Mouse (Mus musculus) spleen, embryonic (tissue): ENCODE measurements around the gene Fam69a.
"Not testable (repeated sequence)": the region's sequence is repeated elsewhere in the genome, so short reads cannot be mapped to it uniquely, and the experiment has no call there.

Source experiments
- CTCF ChIA-PET: fragments of 350-600 bp; sonication (Branson Sonifier 250); formaldehyde crosslinking; loops from one replicate; lab custom pipeline; 2022; lab: Charles Lee

Fam69a gene

DNA sequence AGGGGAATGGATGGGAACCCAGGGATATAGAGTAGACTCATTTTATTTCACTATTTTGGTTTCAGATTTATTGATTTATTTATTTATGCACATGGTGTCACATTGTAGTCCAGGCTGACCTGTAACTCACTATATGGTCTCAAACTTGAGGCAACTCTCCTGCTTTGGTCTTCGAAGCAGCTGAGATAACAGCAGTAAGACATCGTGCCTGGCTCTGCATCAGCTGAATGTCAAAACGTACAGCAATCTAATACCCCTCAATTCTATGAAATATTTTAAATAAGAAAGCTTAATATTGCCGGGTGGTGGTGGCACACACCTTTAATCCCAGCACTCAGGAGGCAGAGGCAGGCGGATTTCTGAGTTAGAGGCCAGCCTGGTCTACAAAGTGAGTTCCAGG, 75.9 kb downstream of the Fam69a start:
- CTCF ChIA-PET: interaction anchor here (0.7 to 0.9 kb wide), 2 partner anchors 11 to 27 kb away, joined by 4 to 6 read pairs; partner anchors contain the start of gene Rpl5

DNA sequence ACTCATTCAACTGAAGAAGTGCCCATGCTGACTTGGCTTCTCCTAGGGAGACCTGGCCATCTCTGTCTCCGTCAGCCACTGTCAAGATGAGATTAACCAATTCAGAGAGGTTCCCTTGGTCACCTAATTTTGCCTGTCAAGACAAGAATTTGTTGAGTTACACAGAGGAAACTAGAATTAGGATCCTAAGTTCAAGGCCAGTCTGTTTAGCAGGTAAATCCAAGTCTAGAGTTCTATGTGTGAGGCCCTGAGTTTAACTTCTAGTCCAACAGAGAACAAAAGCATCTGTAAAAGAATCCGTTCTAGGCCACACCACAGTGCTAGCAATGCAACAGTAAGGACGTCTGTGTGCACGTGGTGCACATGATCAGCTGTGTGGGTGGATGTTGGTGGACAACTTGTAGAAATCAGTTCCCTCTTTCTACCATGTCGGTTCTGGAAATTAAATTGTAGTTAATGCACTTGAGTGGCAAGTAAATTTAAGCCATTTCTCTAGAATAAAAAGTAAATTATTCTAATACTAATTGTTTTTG, 76.7 kb downstream of the Fam69a start:
- CTCF ChIA-PET: interaction anchor here (0.9 kb wide), 1 partner anchor 27 kb away, joined by 4 read pairs; no protein-coding TSS in a partner anchor

DNA sequence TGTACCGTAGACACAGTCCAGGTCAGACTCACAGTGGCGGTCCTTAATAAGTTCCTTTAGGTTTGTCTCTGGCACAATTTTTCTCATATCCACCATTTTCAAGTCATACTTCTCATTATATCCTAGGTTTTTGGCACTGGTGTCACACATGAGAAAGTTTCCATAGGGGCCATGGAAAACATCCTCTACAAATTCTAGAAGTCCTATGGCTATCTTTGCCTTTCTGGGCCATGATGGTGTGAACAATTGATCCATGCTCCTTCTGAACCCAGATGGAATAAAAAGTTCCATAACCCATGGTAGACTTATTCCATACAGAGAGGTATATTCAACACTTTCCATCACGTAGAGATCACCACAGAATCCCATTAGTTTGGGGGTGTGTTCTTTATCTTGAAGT, 77.2 kb downstream of the Fam69a start:
- CTCF ChIA-PET: no interaction called here

DNA sequence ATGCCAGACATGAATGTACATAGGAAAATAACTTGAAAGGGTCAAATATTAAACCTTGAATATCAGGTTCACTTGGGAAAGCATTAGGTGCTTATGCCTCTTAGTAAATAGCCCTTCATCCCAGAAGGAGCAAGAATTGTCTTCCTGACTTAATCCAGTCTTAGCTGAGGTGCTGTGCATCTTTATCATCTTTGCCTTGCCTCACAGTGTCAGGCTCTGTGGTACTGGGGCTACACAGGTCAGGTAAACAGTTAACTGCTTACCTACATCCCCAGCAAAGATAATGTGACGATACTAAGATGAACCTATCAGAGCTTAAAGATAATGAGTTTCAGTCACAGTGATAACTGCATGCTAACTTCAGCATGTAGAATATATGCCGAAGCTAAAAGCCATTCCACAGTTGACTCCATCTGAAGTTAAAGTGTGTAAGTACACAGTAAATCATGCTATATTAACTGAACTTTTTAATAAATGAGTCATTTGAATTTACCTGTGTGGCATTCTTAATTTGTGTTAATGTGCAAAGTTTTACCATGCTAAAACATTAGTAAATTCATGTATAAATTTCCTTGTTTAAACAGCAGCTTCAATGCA, 78.3 kb downstream of the Fam69a start:
- CTCF ChIA-PET: interaction anchor here (0.5 kb wide), 1 partner anchor 58 kb away, joined by 3 read pairs; no protein-coding TSS in a partner anchor

DNA sequence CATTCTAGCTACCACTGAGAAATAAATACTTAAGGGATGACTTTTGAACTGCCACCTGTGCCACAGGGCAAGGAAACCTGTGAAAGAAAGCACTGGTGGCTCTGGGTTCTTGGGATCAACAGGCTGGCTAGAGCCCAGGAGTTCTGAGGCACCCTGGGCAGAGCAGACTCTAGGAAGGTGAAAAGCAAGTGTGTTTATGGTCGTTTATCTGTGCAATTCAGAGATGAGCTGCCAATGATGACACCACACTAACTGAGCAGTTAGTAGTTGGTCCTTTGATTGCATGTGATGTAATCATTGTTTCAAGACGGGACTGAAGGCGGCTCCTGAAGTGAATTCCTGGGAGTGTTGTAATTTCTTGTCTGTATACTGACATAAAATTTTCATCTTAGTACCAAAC, 82.6 kb downstream of the Fam69a start:
- CTCF ChIA-PET: interaction anchor here (0.5 to 0.6 kb wide), 2 partner anchors 9 to 179 kb away, joined by 3 to 5 read pairs; no protein-coding TSS in a partner anchor

DNA sequence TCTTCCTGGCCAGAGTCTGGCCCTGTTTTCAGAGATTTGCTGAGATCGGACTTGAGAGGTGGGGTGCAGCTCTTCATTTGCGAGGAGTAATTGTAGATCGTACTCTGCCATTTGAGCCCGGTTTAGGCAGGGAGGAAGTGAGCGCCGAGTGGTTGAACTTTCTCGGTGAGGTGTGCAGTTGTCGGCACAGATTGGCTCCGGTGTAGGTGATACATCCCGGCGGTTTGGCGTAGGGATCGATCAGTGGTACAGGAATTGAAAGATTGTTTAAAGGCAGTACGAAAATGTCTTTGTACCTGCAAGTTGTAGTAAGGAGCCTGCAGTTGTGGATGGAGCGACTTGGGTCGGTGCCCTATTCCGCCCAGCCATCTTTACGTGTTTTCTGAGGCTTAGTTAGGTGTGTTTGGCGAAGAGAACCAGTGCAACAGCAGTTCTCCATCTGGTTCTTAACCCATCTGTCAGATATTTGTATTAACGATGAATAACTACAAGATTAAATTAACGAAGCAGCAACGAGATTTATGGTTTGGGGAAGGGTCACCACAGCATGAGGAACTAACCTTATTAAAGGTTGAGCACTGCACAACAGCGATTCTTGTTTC, 85.8 kb downstream of the Fam69a start:
- CTCF ChIA-PET: no interaction called here

DNA sequence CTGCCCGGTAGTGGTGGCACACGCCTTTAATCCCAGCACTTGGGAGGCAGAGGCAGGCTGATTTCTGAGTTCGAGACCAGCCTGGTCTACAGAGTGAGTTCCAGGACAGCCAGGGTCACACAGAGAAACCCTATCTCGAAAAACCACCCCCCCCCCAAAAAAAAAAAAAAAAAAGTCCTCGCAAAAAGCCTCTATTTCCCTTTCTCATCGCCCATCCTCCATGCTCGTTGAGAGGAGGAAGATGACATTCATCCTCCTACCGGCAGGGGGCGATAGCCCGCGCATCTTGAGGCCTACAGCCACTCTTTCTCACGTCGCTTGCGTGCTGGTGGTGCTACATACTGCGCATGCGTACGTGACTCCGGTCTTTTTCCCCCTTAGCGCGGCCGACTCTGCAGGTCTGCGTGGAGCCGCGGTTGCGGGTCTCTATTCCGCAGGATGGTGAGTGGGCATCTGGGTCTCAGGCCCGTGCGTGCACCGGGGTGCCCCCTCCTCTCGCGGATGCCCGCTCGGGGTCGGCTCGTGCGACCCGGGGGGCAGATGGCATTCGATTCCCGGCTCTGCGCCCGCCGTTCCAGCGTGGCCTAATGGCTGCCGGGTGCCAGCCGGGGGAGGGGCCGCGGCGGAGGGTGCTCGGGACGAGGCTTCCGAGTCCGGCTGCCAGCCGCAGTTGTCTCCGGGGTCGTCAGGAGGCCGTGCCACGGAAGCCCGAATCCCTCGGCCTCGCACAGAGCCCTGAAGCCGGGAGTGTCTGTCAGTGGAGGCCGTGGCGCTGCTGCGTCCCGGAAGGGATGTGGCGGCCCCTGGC, 86.5 kb downstream of the Fam69a start, which contains the start of gene Rpl5:
TSS of gene Rpl5 (plus strand) at position 297 of the 808 bp plus-strand sequence.
- CTCF ChIA-PET: interaction anchor here (0.6 kb wide), 1 partner anchor 11 kb away, joined by 6 read pairs; no protein-coding TSS in a partner anchor

DNA sequence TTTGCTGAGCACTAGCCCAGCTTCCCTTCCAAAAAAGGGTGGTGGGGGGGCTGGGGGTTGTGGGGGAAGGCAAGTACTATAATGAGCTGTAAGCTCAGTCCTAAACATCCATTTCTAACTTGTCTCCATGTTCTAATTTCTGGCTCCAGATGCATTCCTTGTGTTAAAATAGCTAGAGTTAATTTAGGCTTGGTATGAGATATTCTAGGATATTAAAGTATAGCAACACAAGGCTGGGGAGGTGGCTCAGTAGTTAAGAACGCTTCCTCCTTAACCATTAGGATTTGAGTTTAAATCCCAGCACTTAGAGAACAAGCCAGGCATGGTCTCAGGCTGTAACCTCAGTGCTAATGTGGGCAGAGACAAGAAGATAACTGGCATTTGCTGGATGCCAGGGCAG, 90.6 kb downstream of the Fam69a start:
- CTCF ChIA-PET: interaction anchor here (0.7 kb wide), 1 partner anchor 277 kb away, joined by 3 read pairs; no protein-coding TSS in a partner anchor

DNA sequence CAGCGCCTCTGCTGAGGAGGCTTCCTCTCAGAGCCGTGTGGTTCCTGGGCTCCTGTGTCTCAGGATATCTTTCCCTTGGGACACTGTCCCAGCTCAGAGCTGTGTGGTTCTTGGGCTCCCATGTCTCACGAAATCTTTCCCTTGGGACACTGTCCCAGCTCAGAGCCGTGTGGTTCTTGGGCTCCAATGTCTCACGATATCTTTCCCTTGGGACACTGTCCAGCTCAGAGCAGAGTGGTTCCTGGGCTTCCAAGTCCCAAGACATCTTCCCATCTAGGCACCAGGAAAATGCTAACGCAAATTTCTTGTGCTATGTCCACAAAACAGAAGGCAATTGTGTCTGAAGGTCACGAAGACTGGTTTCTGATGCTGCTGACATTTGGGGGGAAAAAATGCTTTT, 92.2 kb downstream of the Fam69a start:
- CTCF ChIA-PET: interaction anchor here (0.6 kb wide), 1 partner anchor 105 kb away, joined by 12 read pairs; no protein-coding TSS in a partner anchor

DNA sequence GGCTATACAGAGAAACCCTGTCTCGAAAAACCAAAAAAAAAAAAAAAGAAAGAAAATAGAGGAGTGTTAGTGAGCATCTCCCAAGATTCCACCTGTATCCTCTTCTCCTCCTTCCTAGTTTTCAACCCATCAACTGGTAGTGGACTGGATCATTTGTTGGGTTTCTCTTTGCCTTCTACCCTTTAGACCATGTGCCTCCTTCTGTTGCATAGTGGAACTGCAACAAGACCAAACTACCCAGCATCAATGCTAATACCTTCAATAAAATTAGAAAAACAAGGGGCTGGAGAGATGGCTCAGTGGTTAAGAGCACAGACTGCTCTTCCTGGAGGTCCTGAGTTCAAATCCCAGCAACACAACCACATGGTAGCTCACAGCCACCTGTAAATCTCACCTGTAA, 95.4 kb downstream of the Fam69a start:
- CTCF ChIA-PET: not testable (repeated sequence)

DNA sequence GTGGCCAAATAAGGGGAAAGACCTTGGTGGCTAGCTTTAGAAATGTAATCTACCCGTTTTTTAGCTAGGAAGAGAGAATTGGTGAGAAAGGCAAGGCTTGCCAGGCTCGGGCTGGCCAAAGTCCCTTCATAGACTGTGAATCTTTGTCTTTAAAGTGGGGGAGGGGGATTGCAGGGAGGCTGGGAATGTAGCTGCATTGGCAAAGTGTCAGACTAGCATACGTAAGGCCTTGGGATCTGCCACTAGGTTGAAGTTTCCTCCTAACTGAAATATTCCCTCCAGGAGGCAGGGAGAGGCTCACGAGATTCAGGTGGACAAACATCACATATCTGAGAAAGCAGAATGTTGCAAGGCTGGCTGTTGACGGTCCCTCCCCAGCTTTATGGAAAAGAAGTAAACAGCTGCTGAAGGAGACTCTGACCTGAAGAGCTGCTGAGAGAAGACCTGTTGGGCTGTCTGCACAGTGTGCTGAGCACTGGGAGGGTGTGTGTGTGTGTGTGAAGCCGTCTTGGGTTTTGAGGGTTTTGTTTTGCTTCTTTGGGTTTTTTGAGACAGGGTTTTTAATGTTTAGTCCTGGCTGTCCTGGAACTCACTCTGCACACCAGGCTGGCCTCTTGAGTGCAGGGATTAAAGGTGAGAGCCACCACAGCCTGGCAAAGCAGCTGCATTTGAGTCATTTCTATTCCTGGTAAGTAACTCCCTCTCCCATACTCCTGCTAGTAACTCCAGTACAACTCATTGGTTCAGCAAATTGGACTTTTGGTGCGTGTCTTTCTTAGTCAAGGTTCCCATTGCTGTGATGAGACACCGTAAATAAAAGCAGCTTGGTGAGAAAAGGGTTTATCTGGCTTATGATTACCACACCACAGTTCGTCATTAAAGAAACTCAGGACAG, 96.6 kb downstream of the Fam69a start:
- CTCF ChIA-PET: interaction anchor here (0.6 kb wide), 1 partner anchor 33 kb away, joined by 5 read pairs; no protein-coding TSS in a partner anchor

DNA sequence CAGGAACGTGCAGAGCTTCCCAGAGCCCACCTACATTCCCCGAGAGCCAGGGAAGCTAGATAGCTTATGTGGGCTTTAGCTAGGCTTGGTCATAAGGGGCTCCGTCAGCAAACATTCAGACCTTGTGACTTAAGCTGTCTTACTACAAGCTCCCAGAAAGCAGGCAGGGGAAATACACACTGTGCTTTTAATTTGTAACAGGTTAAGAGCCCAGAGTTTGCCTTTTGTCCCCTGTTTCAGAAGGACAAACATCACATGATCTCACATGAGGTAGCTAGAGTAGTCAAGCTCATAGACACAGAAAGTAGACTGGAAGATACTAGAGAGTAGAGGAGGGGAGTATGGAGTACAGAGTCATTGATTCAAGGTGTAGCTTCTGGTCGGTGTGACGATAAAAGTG, 106.2 kb downstream of the Fam69a start:
- CTCF ChIA-PET: interaction anchor here (0.6 kb wide), 1 partner anchor 316 kb away, joined by 3 read pairs; no protein-coding TSS in a partner anchor

DNA sequence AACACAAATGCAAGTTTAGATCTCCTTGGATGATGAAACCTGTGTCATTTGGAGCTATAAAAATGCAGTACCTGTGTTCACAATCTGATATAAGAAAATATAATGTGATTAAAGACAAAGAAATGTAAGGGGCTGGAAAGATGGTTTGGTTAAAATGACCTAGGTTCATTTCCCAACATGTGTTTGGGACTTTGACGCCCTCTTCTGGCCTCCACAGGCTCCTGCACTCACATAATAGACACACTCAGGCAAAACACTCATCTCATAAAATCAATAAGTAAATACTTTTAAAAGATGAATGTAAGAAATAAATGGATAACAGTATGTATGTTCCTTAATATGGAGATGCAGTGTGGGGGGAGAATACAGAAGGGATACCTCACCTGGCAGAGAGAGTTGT, 109.8 kb downstream of the Fam69a start:
- CTCF ChIA-PET: interaction anchor here (0.7 kb wide), 2 partner anchors 20 to 93 kb away, joined by 3 to 9 read pairs; no protein-coding TSS in a partner anchor

DNA sequence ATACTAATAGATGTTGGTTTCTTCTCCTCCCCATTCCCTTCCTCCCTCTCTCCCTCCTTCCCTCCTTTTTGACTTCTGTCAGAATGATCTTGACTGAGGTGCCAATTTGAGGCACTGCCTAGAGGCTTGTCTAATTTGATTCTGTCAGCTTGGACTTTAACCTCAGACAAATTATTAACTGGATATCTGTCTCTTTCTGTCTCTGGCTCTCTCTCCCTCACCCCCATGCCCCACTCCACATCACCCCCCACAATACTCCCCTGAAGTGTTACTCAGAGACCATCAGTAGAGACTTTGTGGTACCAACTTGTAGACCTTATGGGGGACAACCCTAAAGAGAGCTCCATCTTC, 111.6 kb downstream of the Fam69a start:
- CTCF ChIA-PET: no interaction called here

DNA sequence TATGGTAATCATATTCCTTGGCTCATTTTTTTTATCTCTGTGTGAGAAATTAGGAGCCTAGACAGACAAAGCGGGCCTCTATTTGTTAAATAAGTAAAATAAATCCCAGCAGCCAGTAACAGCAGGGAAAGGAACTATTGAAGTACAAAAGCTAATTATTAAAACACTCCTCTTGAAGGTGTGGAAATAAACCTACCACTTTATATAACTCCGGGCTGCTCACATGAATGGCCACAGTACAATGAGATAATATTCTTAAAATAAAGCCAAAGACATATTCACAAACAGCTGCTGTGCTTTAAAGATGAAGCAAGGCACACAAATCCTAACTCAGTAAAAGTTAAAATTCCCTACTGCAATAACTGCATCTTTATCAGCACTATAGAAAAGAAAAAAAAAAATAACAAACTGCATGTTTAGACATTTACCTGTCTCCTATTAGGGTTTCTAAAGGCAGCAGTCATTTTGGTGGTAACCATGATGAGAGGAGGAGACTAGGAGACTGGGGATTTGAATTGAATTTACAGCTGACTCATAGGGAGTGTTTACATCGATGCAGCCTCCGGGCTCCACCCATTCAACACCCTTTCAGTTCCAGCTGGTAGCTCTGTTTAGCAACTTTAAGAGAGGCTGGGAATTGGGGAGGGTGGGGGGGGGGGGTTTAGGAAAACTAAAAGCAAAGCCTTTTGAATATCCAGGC, 112.2 kb downstream of the Fam69a start, which contains the start of gene Evi5:
TSS of gene Evi5 (minus strand) at position 547 of the 700 bp plus-strand sequence.
- CTCF ChIA-PET: no interaction called here

DNA sequence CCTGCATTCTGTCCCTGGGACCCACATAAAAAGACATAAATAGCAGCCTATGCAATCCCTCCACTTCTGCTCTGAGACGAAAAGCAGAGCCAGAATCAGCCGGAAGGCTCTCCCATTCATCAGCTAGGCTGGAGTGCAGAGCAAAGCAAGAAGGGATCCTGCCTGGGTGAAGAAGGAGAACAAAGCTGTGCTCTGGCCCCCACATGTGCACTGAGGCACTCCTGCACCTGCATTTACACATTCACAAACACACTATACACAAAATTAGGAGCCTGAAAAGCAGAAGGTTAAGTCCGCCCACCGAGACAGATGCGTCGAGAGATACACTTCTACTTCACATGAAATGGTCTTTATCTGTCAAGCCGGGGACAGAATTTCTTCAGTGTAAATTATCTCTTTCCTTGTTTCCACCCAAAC, 113.0 kb downstream of the Fam69a start:
- CTCF ChIA-PET: interaction anchor here (0.7 kb wide), 1 partner anchor 15 kb away, joined by 3 read pairs; no protein-coding TSS in a partner anchor

DNA sequence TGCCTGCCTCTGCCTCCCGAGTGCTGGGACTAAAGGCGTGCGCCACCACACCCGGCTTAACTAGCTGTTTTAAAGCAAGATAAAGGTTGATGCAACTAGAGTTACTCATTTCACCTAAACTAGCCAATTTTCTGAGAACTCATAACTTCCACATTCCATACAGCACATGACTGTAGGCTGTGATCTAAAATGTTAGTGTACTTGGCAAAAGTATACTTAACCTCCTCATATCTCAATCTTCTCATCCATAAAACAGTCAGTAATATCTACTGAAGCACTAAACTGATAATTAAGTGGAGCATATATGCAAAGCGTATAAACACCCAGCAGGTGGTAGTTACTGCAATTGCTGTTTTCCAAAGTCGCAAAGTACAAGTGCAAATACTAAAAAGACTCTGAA, 113.6 kb downstream of the Fam69a start:
- CTCF ChIA-PET: interaction anchor here (0.7 kb wide), 1 partner anchor 15 kb away, joined by 3 read pairs; no protein-coding TSS in a partner anchor

DNA sequence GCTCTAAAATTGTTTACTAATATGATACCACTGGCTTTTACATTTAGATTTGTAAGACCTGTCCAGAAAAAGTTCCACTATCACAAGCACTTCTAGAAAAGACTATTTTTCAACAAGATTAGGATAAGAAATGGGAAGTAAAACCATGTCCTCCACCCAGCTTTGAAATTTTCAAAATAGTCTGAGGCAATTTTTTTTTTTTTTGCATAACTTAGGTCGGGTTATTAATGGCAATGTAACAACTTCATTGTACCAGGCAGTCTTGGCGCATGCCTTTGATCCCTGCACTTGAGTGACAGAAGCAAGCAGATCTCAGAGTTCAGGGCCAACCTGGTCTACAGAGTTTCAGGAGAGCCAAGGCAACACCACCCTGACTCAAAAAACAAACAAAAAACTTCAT, 117.2 kb downstream of the Fam69a start:
- CTCF ChIA-PET: no interaction called here

DNA sequence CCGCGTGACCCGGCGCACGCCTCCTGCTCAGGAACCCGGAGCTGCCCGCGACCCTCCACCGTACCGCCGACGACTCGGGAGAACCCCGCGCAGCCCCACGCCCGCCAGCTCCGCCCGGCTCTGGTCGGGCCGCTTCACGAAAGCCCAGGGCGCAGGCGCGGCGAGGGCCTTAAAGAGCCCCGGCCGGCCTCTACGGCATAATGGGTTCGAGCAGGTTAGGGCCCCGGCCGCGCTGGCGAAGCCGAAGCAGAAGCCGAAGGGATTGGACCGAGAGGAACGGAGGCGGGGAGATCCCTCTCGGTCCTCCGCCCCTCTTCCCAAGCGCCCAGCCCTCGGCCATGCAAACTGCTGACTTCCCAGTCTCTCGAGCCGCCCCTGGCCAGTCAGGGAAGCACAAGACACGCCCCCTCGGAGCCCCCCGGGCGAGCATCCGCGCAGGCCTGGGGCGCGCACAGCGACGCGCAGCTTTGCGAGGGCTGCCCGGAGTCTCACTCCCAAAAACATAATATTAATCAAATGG, 117.9 kb downstream of the Fam69a start:
- CTCF ChIA-PET: interaction anchor here (0.5 kb wide), 1 partner anchor 441 kb away, joined by 3 read pairs; no protein-coding TSS in a partner anchor
